10 mouse cellular contexts compared by ENCODE assay signal in the genomic region with DNA sequence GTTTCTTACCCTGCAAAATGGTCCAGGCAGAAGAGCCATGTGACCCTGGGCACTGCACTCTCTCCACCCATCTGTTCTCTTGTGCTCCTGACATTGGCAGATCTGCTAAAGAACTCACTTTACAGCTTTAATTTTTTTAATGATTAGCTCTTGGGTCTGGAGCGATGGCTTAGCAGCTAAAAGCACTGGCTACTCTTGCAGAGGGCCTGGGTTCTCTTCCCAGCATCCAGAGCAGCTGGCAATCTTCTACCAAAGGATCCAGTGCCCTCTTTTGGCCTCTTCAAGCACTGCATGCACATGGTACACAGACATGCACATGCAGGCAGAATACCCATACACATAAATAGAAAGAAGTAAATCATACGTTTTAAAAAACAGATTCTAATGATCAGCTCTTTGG. TPM values are rescaled to one million over a fixed set of nuclear protein-coding genes. Genes with fewer than 3 reads are reported as not detected.
DNase-seq lines count a peak whose midpoint lies in the region; ATAC-seq and TF ChIP-seq lines count a peak whose summit lies in the region.
"Had no signal": no experiment of that assay in that cellular context is flagged by ENCODE, and none has a peak within 500 bp of the region (broad histone marks: within the 10 kb centered on the region; RNA-seq: fewer than 3 reads in every experiment).

No protein-coding gene starts in this region.

- WGBS in intestine, postnatal 0 days: 93% methylated on average over 2 of the region's 2 CpGs
- WGBS in intestine, embryonic 16.5 days: 91% methylated on average over 2 of the region's 2 CpGs
- 95% methylated on average over 2 of the region's 2 CpGs for WGBS in thymus, adult 2 months
- 90% methylated on average over 2 of the region's 2 CpGs for WGBS in forebrain, embryonic 11.5 days

- no peaks in the 10 kb centered on the region for H3K27me3 ChIP-seq in intestine, postnatal 0 days (replicated peaks; ENCODE audit: control insufficient read depth, insufficient read depth, low read length)
- H3K27me3 ChIP-seq in intestine, embryonic 16.5 days (replicated peaks; ENCODE audit: control insufficient read depth, insufficient read depth, low read length): no peaks in the 10 kb centered on the region
- H3K27me3 ChIP-seq in thymus, adult 2 months (ENCODE audit: control insufficient read depth, insufficient read depth, low read length): no peaks in the 10 kb centered on the region
- no peaks in the 10 kb centered on the region for H3K27me3 ChIP-seq in forebrain, embryonic 11.5 days (ENCODE audit: control insufficient read depth, insufficient read depth, low read length)

- no peak for ATAC-seq in intestine, postnatal 0 days
- no peak for ATAC-seq in intestine, embryonic 16.5 days
- ATAC-seq in forebrain, embryonic 11.5 days (replicated peaks; ENCODE audit: low FRiP score): no peak

- TF ChIP-seq CTCF in intestine, postnatal 0 days (IDR thresholded peaks at IDR 0.05; ENCODE audit: low read depth): peak; percentile 47
- no peak for TF ChIP-seq CTCF in thymus, adult 2 months (IDR thresholded peaks at IDR 0.05; ENCODE audit: borderline replicate concordance, control insufficient read depth, extremely low read depth, insufficient read depth, low read length, poor library complexity)

- TF ChIP-seq POLR2A in thymus, adult 2 months (IDR thresholded peaks at IDR 0.05; ENCODE audit: control insufficient read depth, extremely low read depth, insufficient read depth, low read length, poor library complexity): no peak

- no peaks in the 10 kb centered on the region for H3K9me3 ChIP-seq in intestine, postnatal 0 days (ENCODE audit: control insufficient read depth)
- H3K9me3 ChIP-seq in intestine, embryonic 16.5 days (ENCODE audit: control insufficient read depth, low read length): no peaks in the 10 kb centered on the region
- H3K9me3 ChIP-seq in forebrain, embryonic 11.5 days (ENCODE audit: control insufficient read depth, low read length): no peaks in the 10 kb centered on the region

- no peak overlapping the region for H3K9ac ChIP-seq in intestine, postnatal 0 days (ENCODE audit: low read depth, low read length)
- no peak overlapping the region for H3K9ac ChIP-seq in intestine, embryonic 16.5 days (ENCODE audit: low read depth, low read length)
- no peak overlapping the region for H3K9ac ChIP-seq in forebrain, embryonic 11.5 days (ENCODE audit: low read length)

- peaks cover 40% of the 10 kb centered on the region for H3K36me3 ChIP-seq in intestine, postnatal 0 days (ENCODE audit: control insufficient read depth, insufficient read depth)
- H3K36me3 ChIP-seq in intestine, embryonic 16.5 days (ENCODE audit: control insufficient read depth, insufficient read depth, low read length): peaks cover 2% of the 10 kb centered on the region; the same call in 1 of the 2 replicates
- peaks cover 12% of the 10 kb centered on the region for H3K36me3 ChIP-seq in thymus, adult 2 months (ENCODE audit: control insufficient read depth, insufficient read depth, low read length)
- peaks cover 2% of the 10 kb centered on the region for H3K36me3 ChIP-seq in forebrain, embryonic 11.5 days (ENCODE audit: control insufficient read depth, insufficient read depth, low read length)

- H3K4me1 ChIP-seq in intestine, postnatal 0 days (replicated peaks; ENCODE audit: control insufficient read depth, insufficient read depth, low read length): no peaks in the 10 kb centered on the region
- H3K4me1 ChIP-seq in intestine, embryonic 16.5 days (ENCODE audit: control insufficient read depth, insufficient read depth, low read length): no peaks in the 10 kb centered on the region
- H3K4me1 ChIP-seq in thymus, adult 2 months (replicated peaks; ENCODE audit: control insufficient read depth, insufficient read depth, low read length): peaks cover 4% of the 10 kb centered on the region; the same call in 1 of the 2 replicates
- 0 out of 2 replicates have a peak, but pooled peaks cover 3% of the 10 kb centered on the region for H3K4me1 ChIP-seq in forebrain, embryonic 11.5 days (replicated peaks; ENCODE audit: control insufficient read depth, insufficient read depth, low read length)

- no peak overlapping the region for H3K27ac ChIP-seq in intestine, postnatal 0 days (ENCODE audit: low read depth, low read length)
- no peak overlapping the region for H3K27ac ChIP-seq in intestine, embryonic 16.5 days (ENCODE audit: low read length)
- H3K27ac ChIP-seq in thymus, adult 2 months (ENCODE audit: control insufficient read depth, insufficient read depth, low read length): no peak overlapping the region
- no peak overlapping the region for H3K27ac ChIP-seq in forebrain, embryonic 11.5 days (ENCODE audit: low read depth, low read length)

- H3K4me3 ChIP-seq in intestine, postnatal 0 days (ENCODE audit: low read depth, low read length): no peak overlapping the region
- no peak overlapping the region for H3K4me3 ChIP-seq in intestine, embryonic 16.5 days (ENCODE audit: low read length)
- H3K4me3 ChIP-seq in thymus, adult 2 months (ENCODE audit: control insufficient read depth, insufficient read depth, low read length): no peak overlapping the region
- H3K4me3 ChIP-seq in forebrain, embryonic 11.5 days (ENCODE audit: low read depth, low read length): no peak overlapping the region

- H3K4me2 ChIP-seq in intestine, postnatal 0 days (replicated peaks; ENCODE audit: low read depth): no peak overlapping the region
- no peak overlapping the region for H3K4me2 ChIP-seq in intestine, embryonic 16.5 days (ENCODE audit: low read depth, low read length)
- H3K4me2 ChIP-seq in forebrain, embryonic 11.5 days (ENCODE audit: low read depth, low read length, severe bottlenecking): no peak overlapping the region

- DNase-seq in thymus, adult 2 months: peak; percentile 33
- no peak for DNase-seq in thymus, adult 18-20 months
- DNase-seq in induced T-regulatory cell, adult 2 months (ENCODE audit: low read depth): peak; percentile 12
- peak; percentile 64 for DNase-seq in thymus, postnatal 4 days
- no peak for DNase-seq in right cerebral cortex, postnatal 36 days (ENCODE audit: low spot score in 2 of 2)
- DNase-seq in forebrain, embryonic 11.5 days (ENCODE audit: low spot score): no peak
- DNase-seq: cerebellum, postnatal 36 days; heart, postnatal 14 days had no signal

RNA-seq across cellular contexts. Expression of a gene that starts 15.1 kb away (rescaled TPM):
- polyA plus RNA-seq in intestine, postnatal 0 days (2015; fragmentation: Nextera tagmentation; extraction: Ambion mirVana): 0.44 and 0.59 TPM in 2 replicates
- 1.1 TPM in 2 replicates for polyA plus RNA-seq in intestine, embryonic 16.5 days (2015; fragmentation: Nextera tagmentation; extraction: Ambion mirVana)
- 1.9 and 2.4 TPM in 2 replicates for polyA plus RNA-seq in thymus, adult 2 months (2012; rRNA removed)
- 0.20 and 0.47 TPM in 2 replicates for polyA plus RNA-seq in forebrain, embryonic 11.5 days (2014; fragmentation: Nextera tagmentation; extraction: Ambion mirVana)

RNA-seq across cellular contexts. Expression of a gene that starts 42.9 kb away (rescaled TPM):
- polyA plus RNA-seq in intestine, postnatal 0 days (2015; fragmentation: Nextera tagmentation; extraction: Ambion mirVana): 21.1 and 22.4 TPM in 2 replicates
- polyA plus RNA-seq in intestine, embryonic 16.5 days (2015; fragmentation: Nextera tagmentation; extraction: Ambion mirVana): 67.3 and 72.0 TPM in 2 replicates
- polyA plus RNA-seq in thymus, adult 2 months (2012; rRNA removed): 69.1 and 73.4 TPM in 2 replicates
- 99.1 and 108 TPM in 2 replicates for polyA plus RNA-seq in forebrain, embryonic 11.5 days (2014; fragmentation: Nextera tagmentation; extraction: Ambion mirVana)

Comparison
In these comparisons a context has a peak if more than half of its experiments do, and no peak if none do; other contexts are left out.
1. DNase-seq: peak in thymus, adult 2 months (single experiment), induced T-regulatory cell, adult 2 months (single experiment) and thymus, postnatal 4 days (single experiment); none in thymus, adult 18-20 months (0 of 2), right cerebral cortex, postnatal 36 days (0 of 2) and forebrain, embryonic 11.5 days (single experiment).